Mouse (Mus musculus): ENCODE measurements around the gene Pea15a.
A peak's percentile ranks its signal among the peaks of the same experiment; 100 is the strongest.
"Not testable (repeated sequence)": the region's sequence is repeated elsewhere in the genome, so short reads cannot be mapped to it uniquely, and the experiment has no call there.

The Pea15a gene

DNA sequence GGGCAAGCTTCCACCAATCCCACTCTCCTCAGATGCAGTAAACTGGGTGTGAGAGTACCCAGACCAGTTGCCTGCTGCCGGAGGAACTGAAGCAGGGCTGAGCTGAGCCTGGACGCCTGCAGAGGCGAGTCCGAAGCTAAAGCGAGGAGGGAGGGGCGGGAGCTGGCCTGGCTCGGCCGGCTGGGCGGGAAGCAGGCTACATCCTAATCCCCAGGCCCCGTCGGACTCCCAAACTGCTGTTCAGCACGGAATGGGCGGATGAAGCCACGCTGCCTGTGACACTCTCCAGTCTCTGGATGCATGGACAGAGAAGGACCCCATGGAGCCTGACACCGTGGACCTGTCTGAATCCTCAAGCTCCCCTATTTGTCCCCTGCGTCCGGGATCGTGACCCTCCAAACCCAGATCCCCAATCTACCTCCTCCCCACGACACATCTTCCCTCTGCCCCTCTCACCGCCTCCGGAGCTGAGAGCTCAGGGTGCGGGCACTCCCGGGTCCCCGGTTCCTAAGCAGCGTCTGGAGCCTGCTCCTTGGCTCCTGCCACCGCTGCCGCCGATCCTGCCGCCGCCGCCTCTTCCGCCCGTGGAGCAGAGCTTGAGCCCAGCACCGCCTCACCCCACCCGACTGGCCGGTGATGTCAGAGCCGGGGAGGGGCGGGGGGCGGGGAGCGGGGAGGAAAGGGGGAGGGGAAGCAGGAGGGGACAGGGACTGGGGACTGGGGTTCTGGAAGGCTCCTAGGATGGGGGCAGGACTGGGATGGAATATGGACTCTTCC lies at the start of gene Pea15a:
Pea15a (minus strand) TSS at position 664 of the 777 bp plus-strand sequence.
- DNase-seq (ENCODE audit: low spot score): peak; percentile 76

DNA sequence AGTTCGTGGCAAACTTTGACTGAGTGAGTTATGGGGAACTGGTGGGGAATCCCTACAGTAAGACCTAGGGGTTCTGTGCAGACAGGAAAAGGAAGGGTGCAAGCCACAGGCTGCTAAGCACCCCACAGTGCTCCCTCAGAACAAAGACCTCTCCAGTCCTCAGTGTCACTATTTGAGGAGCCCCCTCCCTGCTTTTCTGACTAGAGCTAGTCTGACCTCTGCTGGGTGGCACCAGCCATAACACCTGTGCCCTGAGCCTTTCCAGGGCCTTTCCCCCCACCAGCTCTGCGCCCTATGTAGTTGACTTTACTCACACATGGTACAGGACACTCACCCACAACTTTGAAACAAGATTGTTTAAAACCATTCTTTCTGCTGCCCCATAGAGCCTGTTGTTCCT lies 41.1 kb upstream of the Pea15a start:
- no peak for DNase-seq (ENCODE audit: low spot score)

DNA sequence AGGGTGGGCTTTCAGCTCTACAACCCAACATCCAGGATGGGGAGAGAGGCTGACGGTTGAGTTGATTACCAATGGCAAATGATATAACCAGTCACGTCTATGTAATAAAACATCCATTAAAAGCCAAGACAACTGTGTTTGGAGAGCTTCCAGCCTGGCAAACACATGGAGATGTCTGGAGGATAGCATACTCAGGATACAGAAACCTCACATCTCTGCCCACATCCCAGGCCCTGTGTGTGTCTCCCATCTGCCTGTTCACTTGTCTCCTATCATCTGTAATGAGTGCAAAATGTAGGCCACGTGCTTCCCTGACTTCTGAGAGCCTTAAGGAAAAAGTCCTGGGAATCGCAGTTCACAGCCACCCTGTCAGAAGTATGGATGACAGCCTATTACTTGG lies 40.6 kb upstream of the Pea15a start:
- no peak for DNase-seq (ENCODE audit: low spot score)

DNA sequence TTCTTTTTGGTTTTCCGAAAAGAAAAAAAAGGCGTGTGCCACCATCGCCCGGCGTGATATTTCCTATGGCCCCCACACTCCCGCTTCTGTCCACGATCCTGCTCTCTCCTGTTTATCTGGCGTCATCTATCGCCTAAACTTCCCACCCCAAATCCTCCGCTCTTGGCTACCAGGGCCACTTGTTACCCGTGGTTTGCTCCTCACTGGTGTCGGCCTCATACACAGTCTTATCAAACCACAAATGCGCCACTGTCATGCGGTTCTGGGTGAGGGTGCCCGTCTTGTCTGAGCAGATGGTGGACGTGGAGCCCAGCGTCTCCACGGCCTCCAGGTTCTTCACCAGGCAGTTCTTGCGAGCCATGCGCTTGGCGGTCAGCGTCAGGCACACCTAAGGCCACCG lies 38.0 kb upstream of the Pea15a start:
- not testable (repeated sequence) for DNase-seq (ENCODE audit: low spot score)

DNA sequence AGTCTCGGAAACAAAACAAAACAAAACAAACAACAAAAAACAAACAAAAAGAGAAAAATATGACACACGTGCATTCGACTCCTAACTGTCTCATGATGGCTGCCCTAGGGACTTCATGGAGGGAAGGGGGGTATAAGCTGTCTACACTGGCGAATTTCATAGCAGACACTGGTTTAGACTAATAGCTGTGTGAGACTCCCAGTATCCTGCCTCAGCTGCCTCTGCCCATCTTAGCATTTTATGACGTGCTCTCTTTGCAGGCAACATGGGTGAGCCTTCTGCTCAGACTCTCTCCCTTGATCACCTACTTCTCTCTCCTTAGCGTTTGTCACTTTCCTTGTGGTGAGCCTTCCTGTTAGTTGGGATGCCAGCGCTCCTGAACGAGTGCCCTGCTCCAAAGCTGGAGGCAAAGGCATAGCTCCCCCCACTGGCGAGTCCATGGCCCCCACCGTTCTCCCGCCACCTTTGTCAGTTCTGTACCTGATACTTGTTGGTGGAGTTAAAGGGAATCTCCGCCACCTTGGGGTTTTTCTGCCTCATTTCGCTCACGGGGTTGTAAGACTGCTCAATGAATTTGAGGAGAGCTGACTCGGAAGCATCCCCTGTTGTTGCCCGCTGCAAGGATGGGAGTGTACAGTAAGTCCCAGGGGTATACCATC lies 37.1 kb upstream of the Pea15a start:
- DNase-seq (ENCODE audit: low spot score): no peak

DNA sequence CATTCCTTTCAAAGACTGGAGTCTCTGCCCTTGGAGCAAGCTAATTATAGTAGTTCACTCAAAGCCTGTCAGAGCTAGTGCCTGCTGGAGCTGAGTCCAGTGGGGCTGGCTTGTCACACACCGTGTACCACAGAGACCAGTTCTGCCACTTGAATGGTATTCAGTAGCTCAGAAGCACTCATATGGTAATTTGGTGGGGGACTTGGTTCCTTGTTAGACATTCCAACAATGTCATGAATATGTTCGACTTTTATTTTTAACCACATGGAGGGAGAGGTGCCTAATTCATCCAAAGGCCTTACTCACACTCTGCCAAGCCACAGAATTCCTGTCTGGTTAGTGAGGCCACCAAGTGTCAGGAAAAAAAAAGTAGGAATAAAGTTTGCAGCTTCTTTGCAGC lies 35.8 kb upstream of the Pea15a start:
- DNase-seq (ENCODE audit: low spot score): no peak

DNA sequence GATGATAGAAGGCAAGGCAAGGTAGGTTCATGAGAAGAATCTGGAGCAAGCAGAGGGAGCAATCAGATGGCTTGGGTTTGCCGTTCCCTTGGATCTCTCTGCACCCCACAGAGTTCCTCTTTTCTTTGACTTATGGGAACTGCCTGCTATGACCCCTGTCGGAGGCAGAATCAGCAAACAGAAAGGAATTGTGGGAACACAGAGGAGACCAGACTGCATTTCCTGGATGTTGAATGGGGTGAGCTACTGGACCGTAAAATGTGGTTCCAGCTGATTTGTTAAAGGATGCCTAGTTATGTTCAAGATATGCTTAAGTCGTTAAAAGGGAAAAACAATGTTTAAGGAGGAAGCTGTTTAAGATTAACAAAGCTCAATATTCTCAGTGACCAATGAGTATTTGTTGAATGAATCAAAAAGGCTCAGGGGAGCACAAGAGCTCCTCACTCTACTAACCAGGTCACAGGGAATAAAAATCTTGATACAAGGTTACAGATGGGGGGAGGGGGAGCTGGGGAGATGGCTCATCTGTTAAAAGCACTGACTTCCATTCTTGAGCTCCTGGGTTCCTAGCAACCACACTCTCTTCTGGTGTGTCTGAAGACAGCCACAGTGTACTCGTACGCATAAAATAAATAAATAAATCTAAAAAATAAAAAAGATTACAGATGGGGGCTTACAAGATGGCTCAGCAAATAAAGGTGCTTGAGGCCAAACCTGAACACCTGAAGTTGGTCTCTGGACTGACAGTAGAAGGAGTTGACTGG lies 34.5 kb upstream of the Pea15a start:
- no peak for DNase-seq (ENCODE audit: low spot score)

DNA sequence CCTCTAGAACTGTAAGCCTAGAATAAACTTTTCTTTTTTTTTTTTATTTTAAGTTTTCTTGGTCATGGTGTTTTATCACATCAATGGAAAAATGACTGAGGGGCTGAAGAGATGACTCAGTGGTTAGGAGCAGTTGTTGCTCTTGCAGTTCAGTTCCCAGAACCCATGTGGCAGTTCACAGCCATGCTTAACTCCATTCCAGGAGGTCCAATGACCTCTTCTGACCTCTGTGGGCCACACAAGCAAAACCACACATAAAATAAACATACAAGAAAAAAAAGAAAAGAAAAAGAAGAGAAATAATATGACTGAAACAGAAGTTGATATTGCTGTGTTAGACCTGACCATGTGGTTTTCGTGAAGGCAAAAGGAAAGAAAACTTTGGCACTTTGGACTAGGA lies 22.6 kb upstream of the Pea15a start:
- no peak for DNase-seq (ENCODE audit: low spot score)

DNA sequence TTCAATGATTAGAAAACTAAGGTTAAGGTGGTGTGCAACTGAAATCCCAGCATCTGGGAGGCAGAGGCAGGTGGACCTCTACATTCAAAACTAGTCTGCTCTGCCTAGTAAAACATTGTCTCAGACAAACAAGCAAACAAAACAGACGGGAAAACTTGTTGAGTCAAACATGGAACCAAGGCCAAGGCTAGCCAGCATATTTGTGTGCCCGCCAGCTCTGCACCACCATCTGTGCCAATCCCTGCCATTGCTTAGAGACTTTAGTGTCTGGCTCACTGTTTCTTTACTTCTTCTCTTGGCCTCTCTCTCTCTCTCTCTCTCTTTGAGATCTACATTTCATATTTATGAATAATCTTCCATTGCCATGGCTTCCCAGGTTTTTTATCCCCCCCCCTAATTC lies 21.6 kb upstream of the Pea15a start:
- DNase-seq (ENCODE audit: low spot score): no peak

DNA sequence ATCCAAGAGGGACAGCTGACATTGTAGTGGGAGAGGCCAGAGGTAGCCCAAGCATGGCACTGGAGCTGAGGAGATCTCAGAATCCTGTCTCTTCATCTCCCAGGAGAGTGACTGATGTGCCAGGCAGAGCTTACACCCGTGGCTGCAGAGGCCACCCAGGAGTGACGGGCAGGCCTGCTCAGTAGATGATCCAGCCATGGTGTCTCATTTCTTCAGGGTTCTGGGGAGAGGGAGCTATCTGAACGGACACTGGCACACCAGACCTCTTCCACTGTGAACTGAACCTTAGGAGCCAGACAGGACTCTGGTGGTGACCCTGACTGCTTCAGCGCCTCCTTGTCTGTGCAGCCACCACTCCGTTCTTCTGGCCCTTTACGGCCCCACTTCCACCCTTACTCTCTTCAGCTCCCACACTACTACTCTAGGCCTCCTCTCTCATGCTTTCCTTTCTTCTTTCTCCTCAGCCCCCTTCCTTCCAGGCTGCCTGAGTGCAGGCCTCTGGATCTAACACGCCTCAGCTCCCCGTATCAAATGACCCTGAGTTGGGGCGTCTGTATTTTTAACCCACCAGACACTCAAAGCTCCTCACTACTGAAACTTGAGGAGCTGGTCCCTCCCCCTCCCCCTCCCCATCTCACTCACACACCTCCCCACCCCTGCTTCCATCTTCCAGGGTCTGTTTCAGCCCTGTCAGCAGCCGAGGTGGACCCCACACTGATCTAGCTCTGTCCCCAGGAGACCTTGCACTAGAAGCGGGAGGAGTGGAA lies 14.9 kb upstream of the Pea15a start:
- DNase-seq (ENCODE audit: low spot score): no peak

DNA sequence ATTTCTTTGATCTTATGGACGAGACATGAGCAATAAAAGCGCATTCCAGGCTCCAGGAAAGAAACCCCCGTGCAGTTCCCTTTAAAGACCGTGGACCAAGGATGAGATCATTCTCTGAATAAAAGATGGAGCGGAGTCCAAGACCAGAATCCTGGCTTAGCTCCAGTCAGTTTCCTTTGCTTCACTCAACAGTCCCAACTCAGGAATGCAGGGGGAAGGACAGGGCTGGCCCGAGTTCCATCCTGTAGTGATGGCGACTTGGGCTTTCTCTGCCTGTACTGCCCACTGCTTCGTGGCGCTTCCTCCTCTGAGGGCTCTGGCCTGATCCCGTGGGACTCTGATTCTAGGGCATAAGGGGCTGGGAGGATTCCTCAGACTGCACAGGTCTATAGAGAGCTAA lies 13.8 kb upstream of the Pea15a start:
- no peak for DNase-seq (ENCODE audit: low spot score)

DNA sequence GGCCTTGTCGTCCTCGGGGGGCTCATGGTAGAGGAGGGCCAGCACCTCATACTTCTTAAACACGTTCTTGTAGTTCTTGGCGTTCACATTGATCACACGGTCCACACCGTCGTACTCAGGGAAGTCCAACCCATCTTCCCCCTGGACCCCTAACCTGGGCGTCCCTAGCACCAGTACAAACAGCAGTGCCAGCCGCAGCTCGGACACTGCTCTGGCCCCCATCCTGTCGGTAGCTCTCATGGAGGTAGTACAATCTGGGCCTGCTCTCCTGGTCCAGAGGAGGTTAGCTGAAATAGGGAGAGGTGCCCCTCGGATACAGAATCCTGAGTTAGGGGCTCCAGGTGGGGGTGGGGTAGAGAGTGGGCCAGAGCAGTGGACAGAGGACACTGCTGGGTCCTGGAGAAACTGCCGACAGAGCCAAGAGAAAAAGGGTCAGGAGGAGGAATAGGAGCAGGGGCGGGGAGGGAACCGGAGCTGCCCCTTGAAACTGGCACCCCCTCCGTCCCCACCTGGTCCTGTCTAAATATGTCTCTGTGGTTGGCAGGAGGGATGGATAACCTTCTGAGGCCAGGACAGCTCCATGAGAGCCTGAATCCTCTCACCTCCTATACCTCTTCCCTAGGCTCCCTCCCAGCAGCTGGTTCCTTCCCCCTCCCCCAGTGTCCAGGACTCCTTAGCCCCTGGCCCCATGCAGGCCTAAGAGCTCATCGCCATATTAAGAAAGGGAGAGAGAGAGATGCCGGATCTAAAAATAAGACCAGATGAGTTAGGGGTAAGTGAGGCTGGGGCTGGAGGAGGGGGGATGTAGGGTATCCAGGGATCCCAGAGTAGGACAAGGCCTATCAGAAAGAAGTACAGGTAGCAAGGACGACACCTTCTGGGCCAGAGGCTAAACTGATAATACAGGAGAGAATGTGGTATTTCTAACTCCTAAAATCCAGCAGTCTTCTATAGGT lies 13.1 kb upstream of the Pea15a start, which contains the start of gene Casq1:
Casq1 (minus strand) TSS at position 418 of the 956 bp plus-strand sequence.
- no peak for DNase-seq (ENCODE audit: low spot score)

DNA sequence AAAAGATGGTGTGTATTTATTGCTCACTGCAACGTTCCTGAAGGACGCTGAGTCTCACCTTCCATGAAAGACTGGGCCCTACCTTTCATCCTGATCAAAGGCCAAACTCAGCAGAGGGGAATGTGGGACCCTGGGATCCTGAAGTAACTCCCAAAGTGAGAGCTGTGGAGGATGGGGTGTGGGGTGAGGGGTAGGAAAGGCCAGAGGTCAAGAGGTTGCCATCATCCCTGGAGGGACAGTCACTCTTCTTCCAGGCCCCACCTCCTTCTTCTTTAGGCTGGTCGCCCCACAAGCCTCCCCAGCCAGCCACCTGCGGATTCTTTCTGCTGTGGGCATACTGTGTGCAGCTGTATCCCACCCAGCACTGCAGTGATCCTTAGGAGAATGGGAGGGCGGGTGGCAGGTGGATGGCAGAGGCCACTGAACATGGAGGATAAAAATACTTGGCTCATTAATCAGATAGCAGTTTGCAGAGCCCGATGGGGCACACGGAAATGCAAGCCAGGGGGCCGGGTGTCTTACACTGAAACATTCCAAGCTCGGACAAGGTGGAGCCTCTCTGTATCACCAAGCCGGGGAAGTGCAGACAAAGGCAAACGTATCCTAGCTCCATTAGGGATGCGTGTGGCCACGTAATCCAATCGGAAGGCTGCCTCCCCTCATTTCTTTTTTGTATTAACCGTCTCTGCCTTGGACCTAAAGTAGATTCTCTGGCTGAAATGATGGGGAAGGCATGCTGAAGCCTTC lies 11.7 kb upstream of the Pea15a start:
- no peak for DNase-seq (ENCODE audit: low spot score)

DNA sequence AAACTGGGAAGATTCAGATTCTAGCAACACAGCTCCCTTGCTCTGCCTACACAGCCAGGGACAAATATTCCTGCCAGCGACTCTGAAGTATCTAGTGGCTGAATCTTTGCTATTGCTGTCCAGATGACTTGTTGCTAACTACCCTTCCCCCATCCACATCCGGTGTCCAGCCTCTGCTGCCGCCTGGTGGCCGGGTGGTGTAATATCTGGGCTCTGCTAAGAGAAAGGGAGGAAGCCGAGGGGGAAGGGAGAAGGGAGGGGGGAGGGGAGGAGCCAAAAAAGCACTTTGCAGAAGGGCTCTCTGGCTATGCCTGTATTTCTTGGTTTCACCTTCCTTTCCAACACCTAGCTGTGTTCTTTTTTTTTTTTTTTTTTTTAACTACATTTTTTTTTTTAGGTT lies 10.5 kb upstream of the Pea15a start:
- DNase-seq (ENCODE audit: low spot score): peak; percentile 75

DNA sequence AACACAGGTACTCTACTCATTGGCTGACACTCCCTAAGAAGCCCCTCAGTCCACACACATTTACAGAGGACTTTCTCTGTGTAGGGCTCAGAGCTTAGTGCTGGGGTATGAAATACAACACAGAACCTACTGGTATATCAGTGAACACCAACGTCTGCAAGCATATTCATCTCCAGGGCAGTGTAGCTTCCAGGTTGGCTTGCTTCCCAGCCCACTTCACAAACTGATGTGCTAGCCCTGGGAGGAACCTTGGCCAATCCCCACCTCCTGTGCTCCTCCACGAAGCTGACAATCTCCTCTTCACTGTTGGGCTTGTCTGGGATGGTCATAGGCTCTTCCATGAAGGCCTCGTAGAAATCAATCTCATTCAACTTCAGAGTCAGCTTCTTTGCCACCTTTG lies 8.1 kb upstream of the Pea15a start:
- DNase-seq (ENCODE audit: low spot score): no peak

DNA sequence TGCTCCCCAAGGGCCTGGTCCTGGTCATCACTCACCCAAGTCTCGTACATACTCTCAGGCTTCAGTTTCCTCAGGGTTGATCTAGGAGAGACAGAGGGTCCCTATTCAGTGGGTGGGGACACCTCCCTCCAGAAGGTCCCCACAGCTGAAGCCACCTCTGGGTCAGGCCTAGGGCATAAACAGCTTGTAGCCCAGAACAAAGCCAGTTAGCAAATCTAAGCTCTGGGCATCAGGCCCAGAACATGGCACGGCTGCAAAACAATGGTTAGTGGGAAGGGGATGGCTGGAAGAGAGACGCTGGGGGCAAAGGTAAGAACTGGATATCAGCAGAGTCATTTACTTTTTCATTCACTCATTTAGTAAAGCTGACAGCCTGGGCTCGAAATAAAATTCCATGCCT lies 7.2 kb upstream of the Pea15a start:
- no peak for DNase-seq (ENCODE audit: low spot score)

DNA sequence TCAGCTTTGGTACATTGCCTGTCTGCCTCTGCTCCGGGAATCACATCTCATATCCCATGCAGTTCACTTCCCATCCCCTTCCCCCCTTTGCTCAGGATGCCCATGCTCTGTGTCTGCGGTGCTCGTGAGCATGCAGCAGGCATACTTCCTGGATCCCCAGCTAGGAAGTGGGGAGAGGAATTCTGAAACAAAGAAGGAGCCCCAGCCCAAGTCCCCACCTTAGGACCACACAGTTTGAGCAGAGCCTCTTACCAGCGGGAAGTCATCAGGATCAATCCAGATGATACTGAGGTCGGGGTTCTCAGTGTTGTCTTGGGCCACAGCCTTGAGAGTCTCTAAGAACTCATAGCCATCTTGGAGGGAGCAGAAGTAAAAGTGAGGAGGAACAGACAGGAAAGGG lies 6.2 kb upstream of the Pea15a start:
- DNase-seq (ENCODE audit: low spot score): no peak

DNA sequence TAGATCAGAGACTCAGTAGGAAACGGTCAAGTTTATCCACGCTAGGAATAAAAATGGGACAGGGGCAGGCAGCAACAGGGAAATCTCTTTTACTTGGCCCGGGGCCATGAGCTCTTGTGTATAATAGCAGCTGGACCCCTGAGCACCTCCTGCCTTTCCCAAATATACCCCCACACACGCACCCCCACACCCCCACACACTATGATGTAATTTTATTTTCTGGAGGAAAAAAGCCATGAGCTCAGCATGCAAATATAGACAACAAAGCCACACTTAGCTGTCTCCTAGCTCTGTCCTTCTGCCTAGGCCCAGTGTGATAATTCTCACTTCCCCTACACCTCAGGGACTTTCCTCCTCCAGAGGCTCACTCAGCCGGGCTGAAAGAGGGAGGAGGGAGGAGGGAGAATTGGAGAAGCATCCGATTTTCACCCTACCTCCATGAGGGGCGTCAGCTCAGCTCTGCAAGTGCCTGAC lies 544 bp upstream of the Pea15a start:
- DNase-seq (ENCODE audit: low spot score): no peak

DNA sequence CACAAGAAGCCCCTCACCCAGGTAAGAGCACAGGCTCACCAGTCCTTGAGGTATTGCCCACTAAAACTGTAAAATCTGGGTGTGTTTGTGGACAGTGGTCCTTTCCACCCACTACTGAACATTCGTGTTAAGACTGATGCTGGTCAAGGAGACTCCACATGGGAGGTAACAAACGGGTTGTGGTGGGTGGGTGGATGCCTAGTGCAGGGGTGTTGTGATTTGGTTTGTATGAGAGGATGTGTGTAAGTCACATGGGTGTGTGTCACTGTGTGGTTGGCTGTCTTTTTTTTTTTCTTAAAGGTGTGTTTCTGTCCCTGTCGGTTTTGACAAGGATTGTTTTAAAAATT lies 890 bp downstream of the Pea15a start:
- no peak for DNase-seq (ENCODE audit: low spot score)

Data from left cerebral cortex, adult 11 months (tissue).